Mouse (Mus musculus): Measurements from ENCODE around the gene 2900026A02Rik. TPM values are rescaled to one million over a fixed set of nuclear protein-coding genes. Genes with fewer than 3 reads are reported as not detected.
"Not testable (repeated sequence)": the region's sequence is repeated elsewhere in the genome, so short reads cannot be mapped to it uniquely, and the experiment has no call there.

Gene 2900026A02Rik
- total RNA-seq, 2 experiments from 2014 or later, result 37.3 to 39.1 TPM

DNA sequence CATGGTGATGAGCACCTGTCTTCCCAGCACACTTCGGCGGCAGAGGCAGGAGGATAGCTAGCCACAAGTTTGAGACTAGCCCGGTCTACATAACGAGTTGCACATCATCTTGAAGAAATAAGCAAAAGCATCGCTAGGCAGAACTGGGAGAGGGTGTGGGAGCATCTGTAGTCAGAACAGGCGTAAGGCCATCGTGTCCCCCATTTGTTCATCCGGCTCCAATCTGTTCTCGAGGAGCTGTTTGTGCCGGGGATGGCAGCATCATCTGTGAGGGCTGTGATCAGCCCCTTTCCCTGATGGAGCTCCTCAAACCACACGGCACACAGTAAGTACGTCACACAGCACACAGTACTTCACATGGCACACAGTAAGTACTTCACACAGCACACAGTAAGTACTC lies 94.6 kb downstream of the 2900026A02Rik start:
- DNase-seq (ENCODE audit: low spot score in 2 of 2), result no peak

DNA sequence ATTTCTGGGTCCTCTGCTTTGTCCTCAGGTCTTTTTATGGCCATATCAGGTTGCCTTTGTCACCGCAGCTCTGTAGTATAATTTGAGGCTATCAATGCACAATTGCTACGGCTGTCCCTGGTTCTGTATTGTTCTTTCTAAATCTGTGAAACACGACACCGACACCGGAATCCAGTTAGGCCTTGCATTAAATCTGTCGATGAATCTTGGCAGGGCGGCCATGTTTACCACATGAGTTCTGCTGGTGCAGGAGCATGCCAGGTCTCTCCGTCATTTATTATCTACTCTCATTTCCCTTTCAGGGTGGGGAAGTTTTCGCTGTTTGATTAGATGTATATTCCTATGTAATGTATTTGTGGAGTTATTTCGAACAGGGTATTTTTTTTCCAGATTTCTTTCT lies 97.3 kb downstream of the 2900026A02Rik start:
- no peak for DNase-seq (ENCODE audit: low spot score in 2 of 2)

DNA sequence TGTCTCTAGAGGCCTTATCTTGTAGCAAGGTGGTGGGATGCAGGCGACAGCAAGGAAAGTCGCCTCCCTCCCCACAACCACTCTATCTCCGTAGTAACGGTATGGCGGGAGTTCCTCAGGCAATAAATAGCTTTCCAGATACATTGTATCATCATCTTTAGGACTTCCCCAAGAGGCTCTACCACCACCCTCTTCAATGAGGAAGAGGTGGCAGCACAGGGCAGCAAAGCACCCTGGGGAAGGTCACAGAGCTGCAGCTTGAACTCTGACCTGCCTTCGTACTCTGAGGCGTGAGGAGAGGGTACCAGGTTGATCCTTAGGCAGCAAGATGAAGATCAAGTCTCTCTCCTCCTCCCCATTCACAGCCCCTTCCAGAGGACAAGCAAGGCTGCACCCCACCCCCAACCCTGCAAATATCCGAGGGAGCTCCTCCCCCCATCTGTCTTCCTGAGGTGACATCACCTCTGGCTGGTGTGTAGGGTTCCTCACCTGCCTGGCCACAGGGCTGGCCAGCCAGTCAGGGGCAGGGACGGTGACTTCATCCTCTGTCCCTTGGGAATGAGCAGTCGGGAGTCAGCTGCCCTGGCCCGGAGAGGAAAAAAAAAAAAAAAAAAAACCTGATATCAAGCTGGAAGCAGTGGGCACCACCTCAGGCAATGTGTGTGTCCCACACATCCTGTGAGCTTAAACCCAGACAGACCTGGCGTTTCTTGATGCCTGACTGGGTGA lies 98.5 kb downstream of the 2900026A02Rik start:
- no peak for DNase-seq (ENCODE audit: low spot score in 2 of 2)

DNA sequence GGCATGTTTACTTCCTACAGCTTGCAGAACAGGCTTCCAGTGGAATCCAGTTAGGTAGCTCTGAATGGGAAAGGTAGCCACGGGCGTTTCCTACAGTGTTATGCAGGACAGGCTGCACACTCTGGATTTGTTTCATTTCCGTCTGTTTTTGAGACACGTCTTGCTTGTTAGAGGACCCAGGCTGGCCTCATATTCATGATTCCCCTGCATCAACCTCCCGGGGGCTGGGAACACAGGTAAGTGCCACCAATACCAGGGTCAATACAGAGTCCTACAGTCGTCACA lies 99.5 kb downstream of the 2900026A02Rik start:
- no peak for DNase-seq (ENCODE audit: low spot score in 2 of 2)

DNA sequence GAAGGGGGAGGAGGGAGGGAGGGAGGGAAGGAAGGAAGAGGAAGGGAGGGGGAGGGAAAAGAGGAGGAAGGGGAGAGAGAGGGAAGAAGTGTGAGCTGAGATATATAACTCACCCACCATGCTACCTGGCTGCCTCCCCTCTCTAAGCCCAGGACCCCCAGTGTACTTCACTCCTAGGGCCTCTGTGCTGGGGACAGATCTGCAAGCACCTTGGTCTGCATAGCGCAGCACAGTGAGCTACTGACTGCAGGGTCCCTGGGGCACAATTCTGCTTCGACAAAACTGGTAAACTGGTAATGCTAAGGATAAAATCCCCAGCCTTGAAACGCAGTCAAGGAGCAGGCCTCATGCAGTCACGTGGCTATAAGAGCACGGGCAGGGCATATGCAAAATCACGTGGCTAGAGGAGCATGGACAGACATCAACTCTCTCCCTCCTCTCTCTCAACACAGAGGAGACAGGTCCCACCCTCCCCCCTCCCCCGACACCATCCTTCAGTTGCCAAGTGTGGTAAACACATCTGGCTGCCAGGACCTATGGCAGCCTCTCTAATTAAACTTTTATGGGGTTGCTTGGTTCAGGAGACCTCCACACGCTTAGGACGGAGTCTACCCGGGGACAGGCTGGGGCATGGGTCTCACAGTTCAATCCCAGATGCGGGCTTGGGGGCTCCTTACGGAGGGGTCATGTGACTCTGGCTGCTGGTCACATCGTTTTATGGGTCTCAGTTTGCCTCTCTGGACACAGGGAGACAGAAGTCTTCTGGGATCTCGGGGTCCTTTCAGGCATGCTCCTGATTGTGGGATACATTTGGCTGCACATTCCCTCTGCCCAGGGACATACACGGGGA lies 100.1 kb downstream of the 2900026A02Rik start:
- no peak for DNase-seq (ENCODE audit: low spot score in 2 of 2)

DNA sequence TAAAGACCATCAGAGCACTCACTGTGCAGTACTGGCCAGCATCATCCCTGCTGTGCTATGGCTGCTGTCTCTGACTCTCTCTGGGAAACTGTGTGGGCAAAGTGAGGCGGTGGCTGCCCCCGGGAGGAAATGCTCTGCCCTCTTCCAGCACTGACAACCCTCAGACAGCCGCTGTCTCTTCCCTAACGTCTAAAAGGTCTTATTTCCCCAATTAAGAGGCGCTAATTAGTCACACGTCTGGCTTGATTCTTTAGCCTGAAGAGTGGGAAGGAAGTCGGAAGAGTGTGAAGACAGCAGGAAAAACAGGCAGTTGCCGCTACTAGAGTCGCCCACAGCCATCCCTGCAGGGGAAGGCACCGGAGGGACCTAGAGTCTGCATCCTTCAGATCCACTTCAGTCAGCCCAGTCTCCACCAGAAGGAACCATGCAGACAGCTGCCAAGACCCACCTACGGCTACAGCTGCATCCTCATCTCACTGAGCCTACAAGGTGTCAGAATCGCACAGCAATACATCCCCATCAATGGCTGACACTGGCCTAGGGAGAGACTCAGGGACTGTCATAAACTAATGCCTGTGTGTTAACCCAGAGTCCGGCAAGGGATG lies 101.1 kb downstream of the 2900026A02Rik start:
- peak; percentile 73 to 84 for DNase-seq (ENCODE audit: low spot score in 2 of 2)

DNA sequence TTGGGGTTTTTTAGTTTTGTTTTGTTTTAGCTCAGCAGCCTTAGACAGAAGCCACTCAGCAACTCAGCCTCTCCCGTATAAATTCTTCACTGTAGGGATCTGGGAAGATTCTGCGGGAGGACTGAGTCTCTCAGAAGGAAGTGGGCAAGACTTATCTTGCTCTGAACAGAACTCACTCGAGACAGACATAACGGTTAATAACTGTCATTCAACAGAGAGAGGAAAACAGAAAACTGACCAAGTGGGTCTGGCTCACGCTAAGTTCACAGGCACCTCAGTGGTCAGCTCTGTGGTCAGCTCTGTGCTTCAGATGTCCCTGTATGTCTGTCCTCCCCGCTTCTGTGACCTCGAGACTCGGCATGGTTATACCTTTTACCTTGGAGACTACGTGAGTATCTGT lies 101.7 kb downstream of the 2900026A02Rik start:
- DNase-seq (ENCODE audit: low spot score in 2 of 2), result no peak

- no peak for DNase-seq (ENCODE audit: low spot score in 2 of 2)
Observed at GRCm38 (mm10) chr5:113118695-113119094, 102.3 kb downstream of the 2900026A02Rik start.

DNA sequence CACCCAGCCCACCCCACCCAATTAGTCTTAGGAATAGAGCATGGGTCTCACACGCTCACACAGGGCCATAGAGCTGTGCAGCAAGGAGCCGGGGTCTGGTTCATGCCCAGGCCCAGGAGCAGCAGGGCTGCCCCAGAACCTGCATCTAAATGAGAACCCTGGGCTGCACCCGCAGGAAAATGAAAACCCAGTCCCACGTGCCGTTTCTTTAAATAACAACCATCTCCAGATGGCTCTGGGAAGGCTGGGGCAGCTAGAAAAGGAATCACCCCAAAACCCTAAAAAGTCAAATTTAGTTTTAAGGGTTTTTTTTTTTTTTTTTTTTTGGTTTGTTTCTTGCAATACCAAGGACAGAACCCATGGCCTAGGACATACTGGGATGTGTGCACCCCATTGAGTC lies 103.7 kb downstream of the 2900026A02Rik start:
- DNase-seq (ENCODE audit: low spot score in 2 of 2), result no peak

DNA sequence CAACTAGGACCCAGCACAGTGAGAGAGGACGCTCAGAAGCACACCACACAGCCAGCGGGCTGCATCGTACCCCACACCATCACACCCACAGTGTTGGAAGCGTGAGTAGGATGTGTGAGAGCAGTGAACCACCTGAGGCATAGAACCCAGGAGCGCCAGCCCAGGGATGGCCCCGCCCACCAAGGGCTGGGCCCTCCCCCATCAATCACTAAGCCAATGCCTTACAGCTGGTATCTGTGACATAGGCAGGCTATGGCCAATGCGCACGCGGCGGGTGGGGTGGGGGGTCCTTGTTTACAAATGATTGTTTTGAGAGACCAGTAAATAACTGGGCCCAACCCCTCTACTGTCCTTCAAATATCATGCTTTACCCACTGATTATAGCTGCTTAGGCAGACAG lies 105.1 kb downstream of the 2900026A02Rik start:
- no peak for DNase-seq (ENCODE audit: low spot score in 2 of 2)

DNA sequence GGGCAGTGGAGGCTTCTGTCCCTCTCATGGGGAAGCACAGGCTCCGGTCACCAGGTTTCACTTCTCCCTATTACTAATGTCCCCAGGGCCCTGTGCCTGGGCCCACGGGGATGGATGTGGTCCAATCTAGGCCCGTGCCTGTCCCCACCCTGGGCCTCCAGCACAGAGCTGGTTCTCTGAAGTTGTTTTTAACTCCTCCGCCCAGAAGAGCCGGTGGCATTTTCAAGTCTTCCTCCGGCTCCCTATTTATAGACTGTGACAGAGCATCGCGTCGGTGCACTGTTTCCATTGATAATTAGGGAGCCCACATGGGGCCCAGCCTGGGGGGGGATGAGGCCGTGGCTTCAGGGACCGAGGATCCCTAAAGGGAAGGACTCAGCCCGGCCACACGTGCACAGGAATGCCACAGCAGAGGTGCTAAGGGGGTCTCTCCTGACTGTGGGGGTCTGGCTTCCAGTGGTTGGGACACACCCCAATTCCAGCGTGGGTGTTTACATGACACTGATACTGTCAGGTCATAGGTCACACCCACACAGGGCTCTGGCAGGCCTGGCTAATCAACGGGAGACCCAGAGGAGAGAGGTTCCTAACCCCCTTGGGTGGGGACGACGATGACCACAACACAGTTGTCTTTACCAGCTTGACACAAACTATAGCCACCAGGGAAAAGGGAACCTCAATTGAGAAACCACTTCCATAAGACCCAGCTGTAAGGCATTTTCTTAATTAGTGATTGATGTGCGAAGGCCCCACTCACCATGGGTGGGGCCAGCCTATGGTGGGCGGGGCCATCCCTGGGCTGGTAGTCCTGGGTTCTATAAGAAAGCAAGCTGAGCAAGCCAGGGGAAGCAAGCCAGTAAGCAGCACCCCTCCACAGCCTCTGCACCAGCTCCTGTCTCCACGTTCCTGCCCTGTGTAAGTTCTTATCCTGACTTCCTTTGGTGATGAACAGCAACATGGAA lies 106.5 kb downstream of the 2900026A02Rik start:
- DNase-seq (ENCODE audit: low spot score in 2 of 2), result peak; percentile 53 to 55

- DNase-seq (ENCODE audit: low spot score in 2 of 2), result no peak
Observed at GRCm38 (mm10) chr5:113113120-113113519, 107.9 kb downstream of the 2900026A02Rik start.

GRCm38 (mm10) chr5:113111336-113111735 lies 109.7 kb downstream of the 2900026A02Rik start:
- DNase-seq (ENCODE audit: low spot score in 2 of 2), result no peak

DNA sequence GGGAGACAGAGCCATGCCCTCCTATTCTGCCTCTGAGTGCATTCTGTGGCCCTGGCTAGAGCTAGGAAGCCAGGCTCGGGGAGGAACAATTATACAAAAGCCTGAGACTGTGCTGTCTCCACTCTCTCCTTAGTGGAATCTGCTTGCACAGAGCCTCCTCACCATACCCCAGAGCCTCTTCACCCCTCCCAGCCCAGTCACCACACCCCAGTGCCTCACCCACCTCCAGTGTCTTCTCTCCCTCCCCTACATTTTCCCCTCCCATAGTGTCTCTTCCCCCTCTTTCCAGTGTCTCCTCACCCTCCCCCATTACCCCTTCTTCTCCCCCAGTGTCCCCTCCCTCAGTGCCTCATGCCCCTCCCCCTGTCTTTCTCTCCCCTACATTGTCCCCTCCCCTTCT lies 110.1 kb downstream of the 2900026A02Rik start:
- DNase-seq (ENCODE audit: low spot score in 2 of 2), result no peak

- DNase-seq (ENCODE audit: low spot score in 2 of 2), result not testable (repeated sequence)
Observed at GRCm38 (mm10) chr5:113109651-113110050, 111.4 kb downstream of the 2900026A02Rik start.

DNA sequence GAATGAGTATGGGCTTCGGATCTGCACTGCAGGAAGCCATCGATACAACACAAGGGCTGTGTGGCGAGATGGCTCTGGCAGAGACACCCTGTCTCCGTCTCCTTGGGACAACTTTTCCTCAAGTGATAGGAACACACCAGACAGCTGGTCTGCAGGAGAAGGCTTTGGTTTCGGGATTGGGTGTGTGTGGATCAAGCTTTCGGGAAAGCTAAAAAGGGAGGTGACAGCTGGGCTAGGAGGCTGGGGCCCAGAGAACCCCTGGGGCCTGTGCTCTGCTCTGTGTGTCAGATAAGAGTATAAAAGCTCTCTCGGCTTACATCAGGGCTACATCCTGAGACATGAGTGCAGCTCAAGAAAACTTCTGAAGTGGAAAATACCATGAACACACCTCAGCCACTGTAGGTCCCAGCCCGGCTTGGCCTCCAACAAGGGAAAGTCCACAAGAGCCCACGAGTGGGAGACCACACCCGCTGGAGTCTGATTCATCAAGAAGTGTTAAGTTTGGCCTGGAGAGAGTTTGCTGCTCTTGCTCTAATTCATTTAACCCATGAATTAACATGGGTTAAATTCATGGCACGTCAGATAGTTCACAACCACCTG lies 112.8 kb downstream of the 2900026A02Rik start:
- no peak for DNase-seq (ENCODE audit: low spot score in 2 of 2)

- DNase-seq (ENCODE audit: low spot score in 2 of 2), result no peak
Observed at GRCm38 (mm10) chr5:113107709-113108108, 113.3 kb downstream of the 2900026A02Rik start.

- DNase-seq (ENCODE audit: low spot score in 2 of 2), result no peak
Observed at GRCm38 (mm10) chr5:113106594-113106993, 114.4 kb downstream of the 2900026A02Rik start.

GRCm38 (mm10) chr5:113105481-113105880 lies 115.6 kb downstream of the 2900026A02Rik start:
- DNase-seq (ENCODE audit: low spot score in 2 of 2), result no peak

DNA sequence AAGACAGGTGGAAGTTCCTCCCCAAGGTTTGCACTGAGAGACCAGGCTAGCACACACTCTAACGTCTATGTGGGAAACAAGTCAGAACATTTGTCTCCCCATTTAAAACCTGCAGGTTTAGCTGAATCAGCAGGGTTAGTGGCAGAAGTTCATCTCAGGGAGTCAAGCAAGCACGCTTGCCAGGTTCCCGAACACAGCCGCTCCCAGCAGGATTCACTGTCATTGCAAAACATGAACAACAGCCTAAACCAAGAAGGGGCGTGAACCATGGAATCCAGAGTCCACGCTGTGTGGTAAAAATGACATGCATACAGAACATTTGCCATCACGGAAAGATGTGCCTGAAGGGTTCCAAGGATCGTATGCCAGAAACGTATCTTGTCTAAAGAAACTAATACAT lies 116.0 kb downstream of the 2900026A02Rik start:
- DNase-seq (ENCODE audit: low spot score in 2 of 2), result no peak

GRCm38 (mm10) chr5:113102455-113102854 lies 118.6 kb downstream of the 2900026A02Rik start:
- no peak for DNase-seq (ENCODE audit: low spot score in 2 of 2)
